Mouse (Mus musculus) macrophage (primary cell): ENCODE results near the gene Tek. TPM values are rescaled to one million over a fixed set of nuclear protein-coding genes. Genes with fewer than 3 reads are reported as not detected.
"Not testable (repeated sequence)": the region's sequence is repeated elsewhere in the genome, so short reads cannot be mapped to it uniquely, and the experiment has no call there.

Source experiments
- H3K27ac ChIP-seq: fragments of 350-480 bp; formaldehyde crosslinking; 2 replicates; pipeline ENCODE4 v1.9.0; 2021
- H3K36me3 ChIP-seq: fragments of 350-480 bp; formaldehyde crosslinking; 2 replicates; pipeline ENCODE4 v1.9.0; 2021; ENCODE audit errors: inconsistent target
- H3K4me3 ChIP-seq: fragments of 350-480 bp; formaldehyde crosslinking; 2 replicates; pipeline ENCODE4 v1.9.0; 2021; ENCODE audit errors: inconsistent target
- H3K79me2 ChIP-seq: fragments of 350-480 bp; formaldehyde crosslinking; 2 replicates; pipeline ENCODE4 v1.9.0; 2021; ENCODE audit errors: inconsistent target
- WGBS: methylation state at CpG from one replicate; pipeline ENCODE4 v1.1.7; 2026; ENCODE audit warnings: inconsistent platforms; ENCODE audit not compliant: missing documents; 5-methylcytosine and 5-hydroxymethylcytosine counted together
- polyA plus RNA-seq: library from polyadenylated mRNA; stranded (reverse); fragments of 250-400 nt; gene quantifications from 3 replicates; pipeline ENCODE4 v1.2.4, GENCODE M21; 2018; ENCODE audit warnings: inconsistent platforms
- total RNA-seq, 78 experiments: library from RNA; depleted of rRNA; stranded (reverse); fragments of 250-400 nt; gene quantifications; 1 replicate in 9 of 78; 2 replicates in 24 of 78; 3 replicates in 43 of 78; 4 replicates in 2 of 78; pipeline ENCODE4 v1.2.4; 2018; ENCODE audit warnings: inconsistent platforms in 56 of 78

The Tek gene
- total RNA-seq (2018; cell fraction: chromatin; rRNA removed) = 1 to 10 TPM in 1 of 26 experiments, not detected in 25; 1.5 TPM
- not detected for total RNA-seq (2018; cell fraction: cytosol; rRNA removed)
- not detected for total RNA-seq (2018; cell fraction: nucleus; rRNA removed)
- polyA plus RNA-seq = not detected in 3 replicates

GRCm38 (mm10) chr4:94738838-94739731 lies at the start of gene Tek:
Gene Tek (plus strand): TSS chr4:94739289.
- H3K4me3 ChIP-seq = no peak within 1 kb of the TSS
- no peaks in the 10 kb centered on the region for H3K36me3 ChIP-seq
- H3K79me2 ChIP-seq = no peaks in the 10 kb centered on the region
- WGBS = 31% methylated on average over 16 of the region's 16 CpGs
- no peak within 1 kb of the TSS for H3K27ac ChIP-seq

DNA sequence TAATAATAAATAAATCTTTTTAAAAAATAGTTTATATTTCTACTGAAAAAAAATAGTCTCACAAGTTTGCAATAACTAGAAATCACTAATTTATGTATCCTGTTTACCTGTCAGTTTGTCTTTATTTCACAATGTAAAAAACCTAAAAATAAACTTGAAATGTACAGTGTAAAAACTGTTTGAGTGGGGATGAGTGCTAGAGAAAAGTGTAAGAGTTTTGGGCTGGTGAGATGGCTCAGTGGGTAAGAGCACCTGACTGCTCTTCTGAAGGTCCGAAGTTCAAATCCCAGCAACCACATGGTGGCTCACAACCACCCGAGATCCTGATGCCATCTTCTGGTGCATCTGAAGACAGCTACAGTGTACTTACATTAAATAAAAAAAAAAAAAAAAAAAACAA lies 49.3 kb upstream of the Tek start:
- H3K79me2 ChIP-seq, H3K27ac ChIP-seq, H3K4me3 ChIP-seq, H3K36me3 ChIP-seq: not testable (repeated sequence)
- WGBS = no CpG with 5 or more reads among the region's 2 CpGs

DNA sequence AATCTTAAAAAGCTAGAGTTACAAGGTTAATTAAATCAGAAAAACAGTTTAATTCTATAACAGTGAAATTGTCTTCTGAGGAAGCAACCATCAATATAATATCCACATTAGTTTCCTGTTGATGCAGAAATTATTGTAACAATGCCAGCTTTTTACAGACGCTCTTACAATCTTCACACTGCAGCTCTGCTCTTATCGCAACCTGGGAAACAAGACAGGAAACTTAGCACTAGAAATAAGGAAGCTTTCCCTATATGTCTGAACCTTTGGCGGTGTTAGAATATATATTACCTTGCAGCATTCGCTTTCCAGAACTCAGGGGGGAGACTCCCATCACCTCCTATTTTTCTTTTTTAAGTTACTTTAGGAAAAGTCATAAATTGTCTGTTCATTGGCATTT lies 48.0 kb upstream of the Tek start:
- H3K79me2 ChIP-seq = no peaks in the 10 kb centered on the region
- H3K36me3 ChIP-seq = no peaks in the 10 kb centered on the region
- 35% methylated on average over 4 of the region's 4 CpGs for WGBS
- H3K27ac ChIP-seq = no peak overlapping the region
- no peak overlapping the region for H3K4me3 ChIP-seq

- WGBS = 97% methylated on average over 2 of the region's 2 CpGs
- H3K79me2 ChIP-seq = no peaks in the 10 kb centered on the region
- no peak overlapping the region for H3K4me3 ChIP-seq
- H3K36me3 ChIP-seq = no peaks in the 10 kb centered on the region
- H3K27ac ChIP-seq = no peak overlapping the region
Observed at GRCm38 (mm10) chr4:94692175-94692574, 46.9 kb upstream of the Tek start.

DNA sequence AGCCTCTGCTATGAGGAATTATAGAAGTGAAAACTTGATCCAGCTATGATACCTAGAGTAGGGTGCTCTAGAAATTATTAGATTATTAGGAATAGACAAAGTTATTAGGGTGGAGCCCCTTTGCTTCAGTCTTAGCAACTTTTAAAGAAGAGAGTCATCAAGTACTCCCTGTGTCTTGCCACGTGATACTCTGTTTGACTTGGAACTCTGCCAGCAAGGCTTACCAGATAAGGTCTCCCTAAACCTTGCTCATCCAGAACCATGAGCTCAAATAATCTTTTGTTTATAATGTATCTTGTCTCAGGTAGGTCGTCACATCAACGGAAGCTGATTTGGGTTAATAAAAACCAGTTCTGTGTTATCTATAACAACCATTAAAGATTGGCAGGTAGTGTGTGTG lies 42.7 kb upstream of the Tek start:
- no peaks in the 10 kb centered on the region for H3K79me2 ChIP-seq
- no peak overlapping the region for H3K27ac ChIP-seq
- 90% methylated on average over 3 of the region's 3 CpGs for WGBS
- no peaks in the 10 kb centered on the region for H3K36me3 ChIP-seq
- H3K4me3 ChIP-seq = no peak overlapping the region

- Histone ChIP-seq H3K79me2 (no peaks in the 10 kb centered on the region), H3K4me3 (no peak overlapping the region), H3K36me3 (no peaks in the 10 kb centered on the region), H3K27ac (no peak overlapping the region)
- 74% methylated on average over 2 of the region's 2 CpGs for WGBS
Observed at GRCm38 (mm10) chr4:94711002-94711401, 28.1 kb upstream of the Tek start.

DNA sequence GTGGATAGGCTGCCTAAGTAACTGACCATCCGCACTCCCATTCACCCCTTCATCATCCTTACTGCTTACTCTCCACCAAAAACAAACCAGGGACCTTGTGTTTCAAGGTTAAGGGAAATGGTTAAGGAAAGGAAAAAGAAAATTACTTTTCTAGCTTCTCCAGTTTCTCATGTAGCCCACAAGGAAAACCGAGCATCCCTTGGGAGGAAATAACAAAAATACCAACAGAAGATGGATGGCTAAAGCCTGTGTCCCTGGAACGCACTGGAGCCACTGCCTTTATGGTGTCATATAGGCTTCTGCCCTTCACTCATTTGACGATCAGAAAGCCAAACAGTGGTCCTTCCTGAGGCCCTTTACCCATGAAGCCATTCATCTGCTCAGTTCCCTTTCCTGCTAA lies 27.7 kb upstream of the Tek start:
- no peaks in the 10 kb centered on the region for H3K36me3 ChIP-seq
- no peak overlapping the region for H3K27ac ChIP-seq
- no peak overlapping the region for H3K4me3 ChIP-seq
- H3K79me2 ChIP-seq = no peaks in the 10 kb centered on the region
- 67% methylated on average over 4 of the region's 4 CpGs for WGBS

- Histone ChIP-seq H3K27ac (no peak overlapping the region), H3K4me3 (no peak overlapping the region), H3K36me3 (no peaks in the 10 kb centered on the region), H3K79me2 (no peaks in the 10 kb centered on the region)
Observed at GRCm38 (mm10) chr4:94713741-94714140, 25.3 kb upstream of the Tek start.

- WGBS = 84% methylated on average over 6 of the region's 6 CpGs
- Histone ChIP-seq H3K4me3 (no peak overlapping the region), H3K27ac (no peak overlapping the region), H3K79me2 (no peaks in the 10 kb centered on the region), H3K36me3 (no peaks in the 10 kb centered on the region)
Observed at GRCm38 (mm10) chr4:94715166-94715565, 23.9 kb upstream of the Tek start.

DNA sequence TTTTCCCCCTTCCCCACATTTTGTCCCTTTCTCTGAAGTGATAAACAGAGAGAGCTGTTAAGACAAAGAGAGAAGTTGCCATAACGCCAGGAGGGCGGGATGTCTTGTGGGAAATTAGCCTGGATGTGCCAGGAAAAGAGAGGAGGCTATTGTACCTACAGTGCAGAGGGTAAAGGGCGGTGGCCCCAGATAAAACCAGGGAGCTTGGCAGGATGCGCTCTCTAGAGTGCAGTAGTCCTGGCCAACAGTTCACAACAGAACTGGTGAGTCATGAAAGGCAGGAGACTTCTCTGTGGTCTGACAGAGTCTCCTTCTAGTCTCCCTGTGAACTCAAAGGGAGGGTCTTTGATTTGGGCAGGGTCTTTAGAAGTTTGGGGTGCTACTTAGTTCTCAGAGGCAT lies 13.3 kb upstream of the Tek start:
- Histone ChIP-seq H3K79me2 (no peaks in the 10 kb centered on the region), H3K36me3 (no peaks in the 10 kb centered on the region), H3K27ac (no peak overlapping the region), H3K4me3 (no peak overlapping the region)
- WGBS = 92% methylated on average over 4 of the region's 4 CpGs

GRCm38 (mm10) chr4:94732721-94733120 lies 6.4 kb upstream of the Tek start:
- Histone ChIP-seq H3K27ac (no peak overlapping the region), H3K36me3 (no peaks in the 10 kb centered on the region), H3K79me2 (no peaks in the 10 kb centered on the region), H3K4me3 (no peak overlapping the region)

DNA sequence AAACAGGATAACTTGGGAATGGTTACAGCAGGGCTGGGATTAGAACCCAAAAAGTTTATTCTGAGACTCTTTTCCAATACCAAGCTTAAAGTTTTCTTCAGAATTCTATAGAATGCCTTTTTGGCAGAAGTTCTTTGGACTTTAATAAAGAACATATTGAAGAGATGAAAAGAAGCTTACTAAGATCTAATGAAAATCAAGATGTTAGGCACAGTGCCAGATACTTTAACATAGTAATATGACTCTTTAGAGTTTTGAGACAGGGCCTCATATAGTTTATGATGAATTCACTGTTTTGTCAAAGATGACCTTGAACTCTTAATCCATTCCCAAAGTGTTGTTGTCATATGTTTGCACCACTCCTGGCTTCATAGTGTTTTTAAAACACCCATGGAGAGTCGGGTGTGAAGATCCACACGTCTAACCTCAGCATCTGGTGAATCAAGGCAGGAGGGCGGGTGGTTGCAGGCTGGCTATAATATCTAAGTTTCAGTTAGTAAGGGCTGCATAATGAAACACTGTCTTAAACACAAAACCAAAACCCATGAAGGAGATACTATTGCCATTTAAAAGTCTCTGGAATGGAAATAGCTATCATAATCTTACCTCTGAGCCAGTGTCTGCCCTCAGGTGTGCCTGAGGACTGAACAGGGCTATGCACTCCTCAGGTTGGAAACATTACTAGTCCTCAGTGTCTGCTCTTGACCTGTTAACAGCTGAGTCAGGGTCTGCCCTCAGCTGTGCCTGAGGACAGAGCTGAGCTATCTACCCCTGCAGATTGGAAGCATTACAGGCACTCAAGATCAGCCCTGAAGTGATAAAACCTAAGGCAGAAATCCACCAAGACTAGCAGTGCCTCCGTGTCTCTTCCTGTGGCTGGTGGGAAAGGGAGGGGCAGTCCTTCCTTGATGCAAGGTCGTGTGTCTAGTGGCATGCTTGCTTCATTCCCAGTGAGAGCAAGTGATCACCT lies 1.5 kb upstream of the Tek start:
- H3K79me2 ChIP-seq = no peaks in the 10 kb centered on the region
- H3K27ac ChIP-seq = no peak overlapping the region
- H3K4me3 ChIP-seq = no peak overlapping the region
- WGBS = 65% methylated on average over 5 of the region's 5 CpGs
- H3K36me3 ChIP-seq = no peaks in the 10 kb centered on the region

DNA sequence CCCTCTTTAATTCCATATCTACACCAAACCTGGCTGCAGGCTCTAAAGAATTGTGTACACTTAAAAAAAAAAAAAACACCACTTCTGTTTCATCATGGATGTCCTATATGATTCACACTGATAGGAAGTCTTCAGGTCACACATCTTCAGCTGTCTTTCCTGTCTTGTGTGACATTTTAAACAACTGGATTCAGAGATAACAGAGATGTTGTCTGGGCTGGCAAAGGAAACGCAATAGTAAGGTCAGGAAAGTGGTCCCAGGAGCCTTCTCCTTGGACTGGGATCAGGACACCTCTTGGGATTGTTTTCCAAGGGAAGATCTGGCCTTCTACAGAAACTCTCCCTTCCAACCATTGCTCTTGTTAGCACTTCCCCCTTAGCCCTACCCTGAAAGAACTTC lies 2.7 kb downstream of the Tek start:
- Histone ChIP-seq H3K79me2 (no peaks in the 10 kb centered on the region), H3K27ac (no peak overlapping the region), H3K36me3 (no peaks in the 10 kb centered on the region), H3K4me3 (no peak overlapping the region)
- 75% methylated on average over 1 of the region's 1 CpGs for WGBS

- no peaks in the 10 kb centered on the region for H3K36me3 ChIP-seq
- H3K27ac ChIP-seq = no peak overlapping the region
- 82% methylated on average over 3 of the region's 3 CpGs for whole genome bisulfite sequencing
Observed at GRCm38 (mm10) chr4:94745749-94746148, 6.7 kb downstream of the Tek start.

GRCm38 (mm10) chr4:94746387-94746811 lies 7.3 kb downstream of the Tek start:
- Histone ChIP-seq H3K27ac (no peak overlapping the region), H3K79me2 (no peaks in the 10 kb centered on the region), H3K36me3 (no peaks in the 10 kb centered on the region), H3K4me3 (no peak overlapping the region)
- 92% methylated on average over 7 of the region's 7 CpGs for WGBS

More at GRCm38 (mm10) chr4:94745749-94746148, 6.7 kb downstream of the Tek start:
- no peak overlapping the region for H3K4me3 ChIP-seq
- no peaks in the 10 kb centered on the region for H3K79me2 ChIP-seq
